In genomic region chr12:105009370-105010212, GRCm38 (mm10) we compare ENCODE assay signal across 8 mouse cellular contexts. TPM values are rescaled to one million over a fixed set of nuclear protein-coding genes. Genes with fewer than 3 reads are reported as not detected.
DNase-seq lines count a peak whose midpoint lies in the region; ATAC-seq and TF ChIP-seq lines count a peak whose summit lies in the region.

Syne3 (minus strand) TSS chr12:105009809.

- H3K4me2 ChIP-seq in intestine, postnatal 0 days (replicated peaks; ENCODE audit: low read depth) = peak within 1 kb of the TSS; percentile 73
- peak within 1 kb of the TSS; percentile 73 for H3K4me2 ChIP-seq in liver, embryonic 12.5 days
- peak within 1 kb of the TSS; percentile 66 for H3K4me2 ChIP-seq in stomach, embryonic 14.5 days (replicated peaks; ENCODE audit: low read depth, low read length)

- H3K9me3 ChIP-seq in intestine, postnatal 0 days (ENCODE audit: control insufficient read depth) = no peaks in the 10 kb centered on the region
- no peaks in the 10 kb centered on the region for H3K9me3 ChIP-seq in liver, embryonic 12.5 days (replicated peaks)
- H3K9me3 ChIP-seq in stomach, embryonic 14.5 days (ENCODE audit: control insufficient read depth, low read depth, low read length) = no peaks in the 10 kb centered on the region

- H3K36me3 ChIP-seq in intestine, postnatal 0 days (ENCODE audit: control insufficient read depth, insufficient read depth) = no peaks in the 10 kb centered on the region
- H3K36me3 ChIP-seq in liver, embryonic 12.5 days = no peaks in the 10 kb centered on the region
- no peaks in the 10 kb centered on the region for H3K36me3 ChIP-seq in stomach, embryonic 14.5 days (ENCODE audit: control insufficient read depth, insufficient read depth, low read length)

- WGBS in intestine, postnatal 0 days = under 1% methylated on average over 63 of the region's 66 CpGs
- under 1% methylated on average over 53 of the region's 66 CpGs for WGBS in liver, embryonic 12.5 days (ENCODE audit: insufficient replicate concordance)
- WGBS in stomach, embryonic 14.5 days = under 1% methylated on average over 61 of the region's 66 CpGs

- peak; percentile 35; the same call in 1 of the 2 replicates for TF ChIP-seq CTCF in intestine, postnatal 0 days (IDR thresholded peaks at IDR 0.05; ENCODE audit: low read depth)

- peak; percentile 63 for ATAC-seq in intestine, postnatal 0 days
- ATAC-seq in liver, embryonic 12.5 days = peak; percentile 91
- ATAC-seq in stomach, embryonic 14.5 days (ENCODE audit: insufficient number of reproducible peaks, insufficient read depth, low FRiP score, low read depth) = peak; percentile 81

- peak within 1 kb of the TSS; percentile 64 for H3K4me3 ChIP-seq in intestine, postnatal 0 days (ENCODE audit: low read depth, low read length)
- peak within 1 kb of the TSS; percentile 75 for H3K4me3 ChIP-seq in liver, embryonic 12.5 days
- peak within 1 kb of the TSS; percentile 60 for H3K4me3 ChIP-seq in stomach, embryonic 14.5 days (ENCODE audit: low read depth, low read length)

- DNase-seq in layer of hippocampus, adult 11-12 months (ENCODE audit: low spot score) = peak; percentile 59
- no peak for DNase-seq in layer of hippocampus, adult 9-10 months (ENCODE audit: low spot score)
- DNase-seq in embryo, embryonic 11 days = peak; percentile 65
- DNase-seq in heart, adult 18-20 months = peak; percentile 90
- peak; percentile 70 to 83 for DNase-seq in natural killer cell, adult 2 months (ENCODE audit: low spot score in 2 of 2)

- H3K27me3 ChIP-seq in intestine, postnatal 0 days (replicated peaks; ENCODE audit: control insufficient read depth, insufficient read depth, low read length) = peaks cover 5% of the 10 kb centered on the region; the same call in 1 of the 2 replicates
- H3K27me3 ChIP-seq in liver, embryonic 12.5 days (replicated peaks) = 0 out of 2 replicates have a peak, but pooled peaks cover 5% of the 10 kb centered on the region
- H3K27me3 ChIP-seq in stomach, embryonic 14.5 days (ENCODE audit: control insufficient read depth, insufficient read depth, low read length) = peaks cover 5% of the 10 kb centered on the region; the same call in 1 of the 2 replicates

- peak within 1 kb of the TSS; percentile 66 for H3K9ac ChIP-seq in intestine, postnatal 0 days (ENCODE audit: low read depth, low read length)
- H3K9ac ChIP-seq in liver, embryonic 12.5 days = peak within 1 kb of the TSS; percentile 82
- H3K9ac ChIP-seq in stomach, embryonic 14.5 days (replicated peaks; ENCODE audit: low read depth, low read length) = peak within 1 kb of the TSS; percentile 31; the same call in 1 of the 2 replicates

- H3K27ac ChIP-seq in intestine, postnatal 0 days (ENCODE audit: low read depth, low read length) = peak within 1 kb of the TSS; percentile 41
- H3K27ac ChIP-seq in liver, embryonic 12.5 days = peak within 1 kb of the TSS; percentile 94
- H3K27ac ChIP-seq in stomach, embryonic 14.5 days (ENCODE audit: low read length) = no peak within 1 kb of the TSS

- peaks cover 15% of the 10 kb centered on the region; the same call in 1 of the 2 replicates for H3K4me1 ChIP-seq in intestine, postnatal 0 days (replicated peaks; ENCODE audit: control insufficient read depth, insufficient read depth, low read length)
- peaks cover 87% of the 10 kb centered on the region for H3K4me1 ChIP-seq in liver, embryonic 12.5 days
- H3K4me1 ChIP-seq in stomach, embryonic 14.5 days (ENCODE audit: control insufficient read depth, insufficient read depth, low read length) = peaks cover 10% of the 10 kb centered on the region

RNA-seq across cellular contexts. Expression of gene Syne3, which starts in this region (rescaled TPM):
- 1 to 10 TPM; 7.9 to 8.3 TPM for total RNA-seq in heart, adult 18-20 months (2021)
- 1.6 and 1.8 TPM in 2 replicates for polyA plus RNA-seq in intestine, postnatal 0 days (2015; fragmentation: Nextera tagmentation; extraction: Ambion mirVana)
- 2.1 and 2.5 TPM in 2 replicates for polyA plus RNA-seq in liver, embryonic 12.5 days (2016; fragmentation: Nextera tagmentation; extraction: Ambion mirVana)
- 0.22 and 0.59 TPM in 2 replicates for polyA plus RNA-seq in stomach, embryonic 14.5 days (2014; fragmentation: Nextera tagmentation; extraction: Ambion mirVana)

Comparison
In these comparisons a context has a peak if more than half of its experiments do, and no peak if none do; other contexts are left out.
1. Peak in ATAC-seq, H3K4me3 ChIP-seq, H3K9ac ChIP-seq and H3K4me2 ChIP-seq in stomach, embryonic 14.5 days; RNA of the gene not detected or under 1 TPM.
2. H3K9ac ChIP-seq: peak in every context shown above with its lines; median percentile 82 in liver, embryonic 12.5 days; 66 in intestine, postnatal 0 days; 31 in stomach, embryonic 14.5 days.